Comparison of ENCODE assay signal across 20 mouse cellular contexts in the genomic region with DNA sequence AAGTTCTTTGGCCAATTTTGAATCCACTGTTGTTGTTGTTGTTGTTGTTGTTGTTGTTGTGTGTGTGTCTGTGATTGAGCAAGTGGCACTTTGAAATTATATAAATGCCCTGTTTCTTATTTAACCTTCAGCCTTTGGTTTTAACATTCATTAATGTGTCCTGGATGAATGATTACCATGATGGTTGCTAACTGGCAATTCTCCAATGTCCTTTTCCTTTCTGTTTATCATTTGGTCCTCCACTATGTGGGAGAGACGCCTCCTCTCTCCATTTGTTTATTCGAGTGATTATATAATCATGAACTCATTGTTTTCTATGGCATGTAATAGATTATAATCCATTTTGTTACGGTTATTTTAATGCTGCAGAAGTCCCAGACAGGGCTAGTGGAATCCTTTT. TPM values are rescaled to one million over a fixed set of nuclear protein-coding genes. Genes with fewer than 3 reads are reported as not detected.
DNase-seq lines count a peak whose midpoint lies in the region; ATAC-seq and TF ChIP-seq lines count a peak whose summit lies in the region.
"Had no signal": no experiment of that assay in that cellular context is flagged by ENCODE, and none has a peak within 500 bp of the region (broad histone marks: within the 10 kb centered on the region; RNA-seq: fewer than 3 reads in every experiment).

No protein-coding gene starts in this region.

- 14% methylated on average over 3 of the region's 3 CpGs for WGBS in kidney, adult 2 months
- WGBS in liver, adult 2 months: 9% methylated on average over 3 of the region's 3 CpGs
- 58% methylated on average over 3 of the region's 3 CpGs for WGBS in liver, embryonic 12.5 days (ENCODE audit: insufficient replicate concordance)
- WGBS in lung, embryonic 16.5 days: 31% methylated on average over 3 of the region's 3 CpGs
- WGBS in forebrain, embryonic 14.5 days: 81% methylated on average over 3 of the region's 3 CpGs

- TF ChIP-seq POLR2A in kidney, adult 2 months (IDR thresholded peaks at IDR 0.05; ENCODE audit: low read depth, low read length): no peak
- no peak for TF ChIP-seq POLR2A in liver, adult 2 months (IDR thresholded peaks at IDR 0.05; ENCODE audit: extremely low read depth, insufficient read depth, low read length)

- H3K9ac ChIP-seq in liver, adult 2 months (ENCODE audit: low read depth, low read length): no peak overlapping the region
- H3K9ac ChIP-seq in liver, embryonic 12.5 days: no peak overlapping the region
- H3K9ac ChIP-seq in lung, embryonic 16.5 days (ENCODE audit: low read length): no peak overlapping the region
- H3K9ac ChIP-seq in forebrain, embryonic 14.5 days (ENCODE audit: low read length): no peak overlapping the region
- H3K9ac ChIP-seq: embryonic facial prominence, embryonic 12.5 days had no signal

- H3K27me3 ChIP-seq in kidney, adult 2 months (replicated peaks; ENCODE audit: control insufficient read depth, insufficient read depth, low read length): no peaks in the 10 kb centered on the region
- H3K27me3 ChIP-seq in liver, adult 2 months (ENCODE audit: control insufficient read depth, insufficient read depth, low read length): no peaks in the 10 kb centered on the region
- H3K27me3 ChIP-seq in liver, embryonic 12.5 days (replicated peaks): no peaks in the 10 kb centered on the region
- no peaks in the 10 kb centered on the region for H3K27me3 ChIP-seq in lung, embryonic 16.5 days (ENCODE audit: control insufficient read depth, insufficient read depth, low read depth, low read length)
- no peaks in the 10 kb centered on the region for H3K27me3 ChIP-seq in forebrain, embryonic 14.5 days (replicated peaks; ENCODE audit: control insufficient read depth, insufficient read depth, low read length)
- H3K27me3 ChIP-seq: embryonic facial prominence, embryonic 12.5 days had no signal

- no peak overlapping the region for H3K4me2 ChIP-seq in liver, embryonic 12.5 days
- H3K4me2 ChIP-seq in lung, embryonic 16.5 days (ENCODE audit: low read depth, low read length): no peak overlapping the region
- no peak overlapping the region for H3K4me2 ChIP-seq in forebrain, embryonic 14.5 days (ENCODE audit: low read length)
- H3K4me2 ChIP-seq: embryonic facial prominence, embryonic 12.5 days had no signal

- peaks cover 40% of the 10 kb centered on the region for H3K4me1 ChIP-seq in kidney, adult 2 months (ENCODE audit: control insufficient read depth, insufficient read depth, low read length)
- peaks cover 20% of the 10 kb centered on the region for H3K4me1 ChIP-seq in liver, adult 2 months (ENCODE audit: control insufficient read depth, insufficient read depth, low read length)
- H3K4me1 ChIP-seq in liver, embryonic 12.5 days: no peaks in the 10 kb centered on the region; the same call in 1 of the 2 replicates
- peaks cover 3% of the 10 kb centered on the region; the same call in 1 of the 2 replicates for H3K4me1 ChIP-seq in lung, embryonic 16.5 days (replicated peaks; ENCODE audit: control insufficient read depth, insufficient read depth, low read length)
- no peaks in the 10 kb centered on the region for H3K4me1 ChIP-seq in forebrain, embryonic 14.5 days (ENCODE audit: control insufficient read depth, insufficient read depth, low read length)

- no peaks in the 10 kb centered on the region for H3K9me3 ChIP-seq in liver, embryonic 12.5 days (replicated peaks)
- no peaks in the 10 kb centered on the region for H3K9me3 ChIP-seq in lung, embryonic 16.5 days (ENCODE audit: control insufficient read depth, low read length)
- no peaks in the 10 kb centered on the region for H3K9me3 ChIP-seq in forebrain, embryonic 14.5 days (replicated peaks; ENCODE audit: control insufficient read depth, low read length)
- H3K9me3 ChIP-seq: embryonic facial prominence, embryonic 12.5 days; heart, embryonic 10.5 days had no signal

- TF ChIP-seq CTCF in kidney, adult 2 months (conservative IDR thresholded peaks at IDR 0.05; ENCODE audit: insufficient read depth, insufficient read length, low read depth, low read length): no peak
- no peak for TF ChIP-seq CTCF in liver, adult 2 months (IDR thresholded peaks at IDR 0.05; ENCODE audit: low read depth, low read length)

- H3K27ac ChIP-seq in kidney, adult 2 months (ENCODE audit: insufficient read depth, low read depth, low read length): peak overlapping the region; percentile 100
- H3K27ac ChIP-seq in liver, adult 2 months (replicated peaks; ENCODE audit: insufficient read depth, low read depth, low read length): peak overlapping the region; percentile 90
- no peak overlapping the region for H3K27ac ChIP-seq in liver, embryonic 12.5 days
- peak overlapping the region; percentile 69; the same call in 1 of the 2 replicates for H3K27ac ChIP-seq in lung, embryonic 16.5 days (ENCODE audit: low read length)
- no peak overlapping the region for H3K27ac ChIP-seq in forebrain, embryonic 14.5 days (ENCODE audit: low read depth, low read length)
- H3K27ac ChIP-seq: embryonic facial prominence, embryonic 12.5 days had no signal

- no peak for ATAC-seq in liver, embryonic 12.5 days
- peak; percentile 65 for ATAC-seq in lung, embryonic 16.5 days (ENCODE audit: low read depth)
- no peak for ATAC-seq in forebrain, embryonic 14.5 days
- ATAC-seq: forebrain, embryonic 16.5 days had no signal

- H3K4me3 ChIP-seq in kidney, adult 2 months (ENCODE audit: insufficient read depth, low read depth, low read length): no peak overlapping the region
- H3K4me3 ChIP-seq in liver, adult 2 months (ENCODE audit: insufficient read depth, low read depth, low read length): no peak overlapping the region
- no peak overlapping the region for H3K4me3 ChIP-seq in liver, embryonic 12.5 days
- no peak overlapping the region for H3K4me3 ChIP-seq in lung, embryonic 16.5 days (ENCODE audit: low read length)
- no peak overlapping the region for H3K4me3 ChIP-seq in forebrain, embryonic 14.5 days (ENCODE audit: low read depth, low read length)
- H3K4me3 ChIP-seq: embryonic facial prominence, embryonic 12.5 days; heart, embryonic 10.5 days had no signal

- DNase-seq in kidney, adult 2 months: peak; percentile 92
- DNase-seq in kidney, postnatal 4 days: no peak
- peak; percentile 89 for DNase-seq in liver, adult 2 months (ENCODE audit: extremely low read depth, low read depth, low spot score)
- no peak for DNase-seq in lung, adult 18-20 months
- no peak for DNase-seq in forebrain, embryonic 14.5 days (ENCODE audit: low spot score)
- DNase-seq: adrenal gland, postnatal 14 days; cerebellum, adult 11-12 months; cerebellum, adult 9-10 months; cerebellum, postnatal 25 days; gastrocnemius, postnatal 10 days; heart, adult 18-20 months; heart, postnatal 10 days; heart, postnatal 4 days had no signal

- no peaks in the 10 kb centered on the region for H3K36me3 ChIP-seq in kidney, adult 2 months (ENCODE audit: control insufficient read depth, insufficient read depth, low read length)
- peaks cover 8% of the 10 kb centered on the region; the same call in 1 of the 2 replicates for H3K36me3 ChIP-seq in liver, adult 2 months (ENCODE audit: control insufficient read depth, insufficient read depth, low read length)
- H3K36me3 ChIP-seq in liver, embryonic 12.5 days: no peaks in the 10 kb centered on the region
- no peaks in the 10 kb centered on the region for H3K36me3 ChIP-seq in lung, embryonic 16.5 days (ENCODE audit: control insufficient read depth, insufficient read depth, low read length)
- H3K36me3 ChIP-seq in forebrain, embryonic 14.5 days (ENCODE audit: control insufficient read depth, insufficient read depth, low read length): no peaks in the 10 kb centered on the region
- H3K36me3 ChIP-seq: embryonic facial prominence, embryonic 12.5 days; heart, embryonic 10.5 days had no signal

- no peaks in the 10 kb centered on the region for H3K79me2 ChIP-seq in liver, adult 2 months (ENCODE audit: control insufficient read depth, insufficient read depth, low read length)

RNA-seq across cellular contexts. Expression of a gene that starts 23.0 kb away (rescaled TPM):
- 2.7 and 4.8 TPM in 2 replicates for polyA plus RNA-seq in kidney, adult 2 months (2012; rRNA removed)
- total RNA-seq in liver, adult 2 months (2014; rRNA removed): 1.7 and 2.0 TPM in 2 replicates
- 1.6 and 2.4 TPM in 2 replicates for polyA plus RNA-seq in liver, adult 2 months (2012; rRNA removed)
- polyA plus RNA-seq in liver, embryonic 12.5 days (2016; fragmentation: Nextera tagmentation; extraction: Ambion mirVana): 0.04 and 0.25 TPM in 2 replicates
- polyA plus RNA-seq in lung, embryonic 16.5 days (2015; fragmentation: Nextera tagmentation; extraction: Ambion mirVana): 54.5 and 60.9 TPM in 2 replicates
- polyA plus RNA-seq in forebrain, embryonic 14.5 days (2014; fragmentation: Nextera tagmentation; extraction: Ambion mirVana): 0.80 and 0.85 TPM in 2 replicates

RNA-seq across cellular contexts. Expression of a gene that starts 29.0 kb away (rescaled TPM):
- polyA plus RNA-seq in kidney, adult 2 months (2012; rRNA removed): 0.52 and 3.2 TPM in 2 replicates
- total RNA-seq in liver, adult 2 months (2014; rRNA removed): 0.65 and 0.67 TPM in 2 replicates
- polyA plus RNA-seq in liver, adult 2 months (2012; rRNA removed): 0.21 and 0.88 TPM in 2 replicates
- polyA plus RNA-seq in liver, embryonic 12.5 days (2016; fragmentation: Nextera tagmentation; extraction: Ambion mirVana): 7.0 and 8.6 TPM in 2 replicates
- polyA plus RNA-seq in lung, embryonic 16.5 days (2015; fragmentation: Nextera tagmentation; extraction: Ambion mirVana): 3.2 and 5.5 TPM in 2 replicates
- polyA plus RNA-seq in forebrain, embryonic 14.5 days (2014; fragmentation: Nextera tagmentation; extraction: Ambion mirVana): 1.5 and 2.0 TPM in 2 replicates

RNA-seq across cellular contexts. Expression of a gene that starts 33.3 kb away (rescaled TPM):
- 125 and 136 TPM in 2 replicates for polyA plus RNA-seq in kidney, adult 2 months (2012; rRNA removed)
- total RNA-seq in liver, adult 2 months (2014; rRNA removed): 807 and 1,077 TPM in 2 replicates
- polyA plus RNA-seq in liver, adult 2 months (2012; rRNA removed): 826 and 1,028 TPM in 2 replicates
- polyA plus RNA-seq in liver, embryonic 12.5 days (2016; fragmentation: Nextera tagmentation; extraction: Ambion mirVana): 0.89 and 1.2 TPM in 2 replicates
- polyA plus RNA-seq in lung, embryonic 16.5 days (2015; fragmentation: Nextera tagmentation; extraction: Ambion mirVana): 64.3 and 86.1 TPM in 2 replicates
- polyA plus RNA-seq in forebrain, embryonic 14.5 days (2014; fragmentation: Nextera tagmentation; extraction: Ambion mirVana): 0.41 and 0.47 TPM in 2 replicates
- total RNA-seq: MEL had no signal
- polyA plus RNA-seq: forebrain, embryonic 11.5 days had no signal

RNA-seq across cellular contexts. Expression of a gene that starts 42.5 kb away (rescaled TPM):
- polyA plus RNA-seq in kidney, adult 2 months (2012; rRNA removed): 175 and 201 TPM in 2 replicates
- 78.0 and 106 TPM in 2 replicates for total RNA-seq in liver, adult 2 months (2014; rRNA removed)
- 179 and 444 TPM in 2 replicates for polyA plus RNA-seq in liver, adult 2 months (2012; rRNA removed)
- 23.8 and 27.0 TPM in 2 replicates for polyA plus RNA-seq in liver, embryonic 12.5 days (2016; fragmentation: Nextera tagmentation; extraction: Ambion mirVana)
- 263 and 312 TPM in 2 replicates for polyA plus RNA-seq in lung, embryonic 16.5 days (2015; fragmentation: Nextera tagmentation; extraction: Ambion mirVana)
- polyA plus RNA-seq in forebrain, embryonic 14.5 days (2014; fragmentation: Nextera tagmentation; extraction: Ambion mirVana): 4.7 and 5.8 TPM in 2 replicates
- total RNA-seq: MEL had no signal

Comparison
In these comparisons a context has a peak if more than half of its experiments do, and no peak if none do; other contexts are left out.
1. DNase-seq: peak in kidney, adult 2 months (single experiment) and liver, adult 2 months (single experiment); none in kidney, postnatal 4 days (0 of 2), lung, adult 18-20 months (0 of 2) and forebrain, embryonic 14.5 days (single experiment).
2. H3K27ac ChIP-seq: peak in kidney, adult 2 months (single experiment), liver, adult 2 months (single experiment) and lung, embryonic 16.5 days (single experiment); none in liver, embryonic 12.5 days (single experiment) and forebrain, embryonic 14.5 days (single experiment).
3. RNA of a gene that starts 33.3 kb away (polyA plus RNA-seq): 826 to 1,028 TPM in liver, adult 2 months, 125 to 136 TPM in kidney, adult 2 months and 64.3 to 86.1 TPM in lung, embryonic 16.5 days; 0.89 to 1.2 TPM in liver, embryonic 12.5 days and 0.41 to 0.47 TPM in forebrain, embryonic 14.5 days; every median in the first group is over 10 times any median in the second.